Mouse (Mus musculus) embryonic facial prominence, embryonic 12.5 days (tissue): ENCODE measurements around the gene Dock2. TPM values are rescaled to one million over a fixed set of nuclear protein-coding genes. Genes with fewer than 3 reads are reported as not detected.

Source experiments
- ATAC-seq: fragments of 200-750 bp; cut with Nextera tagmentation; 2 replicates; pipeline ENCODE4 v1.8.0; 2017; ENCODE audit not compliant: insufficient number of reproducible peaks, insufficient read depth, low FRiP score, low TSS enrichment
- H3K27ac ChIP-seq: fragments of 300-500 bp; sonication (generic); 2 replicates; pipeline ENCODE4 v1.5.1; 2016; ENCODE audit warnings: mild to moderate bottlenecking
- H3K27me3 ChIP-seq: fragments of 300-500 bp; sonication (generic); 2 replicates; pipeline ENCODE4 v1.6.1; 2016; ENCODE audit warnings: mild to moderate bottlenecking, moderate library complexity
- H3K36me3 ChIP-seq: fragments of 300-500 bp; sonication (generic); 2 replicates; pipeline ENCODE4 v1.6.1; 2016; ENCODE audit warnings: mild to moderate bottlenecking
- H3K4me1 ChIP-seq: fragments of 300-500 bp; sonication (generic); 2 replicates; pipeline ENCODE4 v1.6.1; 2016
- H3K4me2 ChIP-seq: fragments of 300-500 bp; sonication (generic); replicated peaks from 2 replicates; pipeline ENCODE4 v1.6.1; 2016; ENCODE audit warnings: mild to moderate bottlenecking, moderate library complexity
- H3K4me3 ChIP-seq: fragments of 300-500 bp; sonication (generic); 2 replicates; pipeline ENCODE4 v1.5.1; 2016; ENCODE audit warnings: mild to moderate bottlenecking
- H3K9ac ChIP-seq: fragments of 300-500 bp; sonication (generic); 2 replicates; pipeline ENCODE4 v1.6.1; 2016; ENCODE audit warnings: mild to moderate bottlenecking, moderate library complexity
- H3K9me3 ChIP-seq: fragments of 300-500 bp; sonication (generic); 2 replicates; pipeline ENCODE4 v1.6.1; 2016; ENCODE audit warnings: mild to moderate bottlenecking, moderate library complexity
- WGBS: fragments of 180-500 bp; shearing (Covaris S2); methylation state at CpG from one replicate; pipeline ENCODE4 v1.1.7; 2016; 5-methylcytosine and 5-hydroxymethylcytosine counted together
- polyA plus RNA-seq: library from polyadenylated mRNA; unstranded; fragments of >200 nt; fragmentation: Nextera tagmentation; extraction: Ambion mirVana; gene quantifications from 2 replicates; pipeline ENCODE4 v1.2.1, GENCODE M21; 2016

Gene Dock2
- polyA plus RNA-seq, 1 experiment from 2014 or later: 0.91 TPM

GRCm38 (mm10) chr11:34469792-34470191 is 313.9 kb downstream of the Dock2 start:
- Histone ChIP-seq H3K9ac (no peak overlapping the region), H3K4me2 (no peak overlapping the region), H3K27me3 (no peaks in the 10 kb centered on the region), H3K27ac (no peak overlapping the region), H3K9me3 (no peaks in the 10 kb centered on the region), H3K4me1 (no peaks in the 10 kb centered on the region), H3K4me3 (no peak overlapping the region), H3K36me3 (no peaks in the 10 kb centered on the region)
- no peak for ATAC-seq
- 75% methylated on average over 2 of the region's 2 CpGs for WGBS

GRCm38 (mm10) chr11:34468571-34468970 is 315.1 kb downstream of the Dock2 start:
- H3K27ac ChIP-seq: no peak overlapping the region
- 65% methylated on average over 3 of the region's 3 CpGs for WGBS
- no peak overlapping the region for H3K4me2 ChIP-seq
- H3K4me3 ChIP-seq: no peak overlapping the region
- no peaks in the 10 kb centered on the region for H3K4me1 ChIP-seq
- H3K27me3 ChIP-seq: no peaks in the 10 kb centered on the region
- no peaks in the 10 kb centered on the region for H3K9me3 ChIP-seq
- no peak overlapping the region for H3K9ac ChIP-seq
- H3K36me3 ChIP-seq: no peaks in the 10 kb centered on the region
- no peak for ATAC-seq

- Histone ChIP-seq H3K36me3 (no peaks in the 10 kb centered on the region), H3K4me1 (no peaks in the 10 kb centered on the region), H3K27me3 (no peaks in the 10 kb centered on the region), H3K9ac (no peak overlapping the region), H3K9me3 (no peaks in the 10 kb centered on the region), H3K4me2 (no peak overlapping the region), H3K27ac (no peak overlapping the region), H3K4me3 (no peak overlapping the region)
- 67% methylated on average over 1 of the region's 1 CpGs for WGBS
- no peak for ATAC-seq
Measured at GRCm38 (mm10) chr11:34467056-34467455, 316.6 kb downstream of the Dock2 start.

- H3K27me3 ChIP-seq: no peaks in the 10 kb centered on the region
- WGBS: 96% methylated on average over 4 of the region's 4 CpGs
- no peak overlapping the region for H3K9ac ChIP-seq
- H3K4me2 ChIP-seq: no peak overlapping the region
- ATAC-seq: no peak
- H3K4me1 ChIP-seq: no peaks in the 10 kb centered on the region
- H3K4me3 ChIP-seq: no peak overlapping the region
- H3K27ac ChIP-seq: no peak overlapping the region
- H3K36me3 ChIP-seq: no peaks in the 10 kb centered on the region
- no peaks in the 10 kb centered on the region for H3K9me3 ChIP-seq
Measured at GRCm38 (mm10) chr11:34449944-34450343, 333.7 kb downstream of the Dock2 start.

GRCm38 (mm10) chr11:34447891-34448290 is 335.8 kb downstream of the Dock2 start:
- Histone ChIP-seq H3K27me3 (no peaks in the 10 kb centered on the region), H3K9ac (no peak overlapping the region), H3K4me3 (no peak overlapping the region), H3K36me3 (no peaks in the 10 kb centered on the region), H3K4me2 (no peak overlapping the region), H3K4me1 (no peaks in the 10 kb centered on the region), H3K27ac (no peak overlapping the region), H3K9me3 (no peaks in the 10 kb centered on the region)
- ATAC-seq: no peak
- 43% methylated on average over 4 of the region's 4 CpGs for WGBS

GRCm38 (mm10) chr11:34438429-34438828 is 345.3 kb downstream of the Dock2 start:
- 64% methylated on average over 2 of the region's 2 CpGs for WGBS
- H3K4me3 ChIP-seq: no peak overlapping the region
- H3K36me3 ChIP-seq: no peaks in the 10 kb centered on the region
- H3K4me1 ChIP-seq: no peaks in the 10 kb centered on the region
- H3K27ac ChIP-seq: no peak overlapping the region
- H3K9me3 ChIP-seq: no peaks in the 10 kb centered on the region
- H3K27me3 ChIP-seq: no peaks in the 10 kb centered on the region
- no peak overlapping the region for H3K4me2 ChIP-seq
- H3K9ac ChIP-seq: no peak overlapping the region
- no peak for ATAC-seq

- Histone ChIP-seq H3K36me3 (no peaks in the 10 kb centered on the region), H3K9ac (no peak overlapping the region), H3K4me2 (no peak overlapping the region), H3K4me1 (no peaks in the 10 kb centered on the region), H3K9me3 (no peaks in the 10 kb centered on the region), H3K4me3 (no peak overlapping the region), H3K27me3 (no peaks in the 10 kb centered on the region), H3K27ac (no peak overlapping the region)
- ATAC-seq: no peak
- 63% methylated on average over 1 of the region's 1 CpGs for WGBS
Measured at GRCm38 (mm10) chr11:34437446-34437845, 346.2 kb downstream of the Dock2 start.

- Histone ChIP-seq H3K27ac (no peak overlapping the region), H3K4me3 (no peak overlapping the region), H3K36me3 (no peaks in the 10 kb centered on the region), H3K9me3 (no peaks in the 10 kb centered on the region), H3K27me3 (no peaks in the 10 kb centered on the region), H3K4me2 (no peak overlapping the region), H3K9ac (no peak overlapping the region), H3K4me1 (no peaks in the 10 kb centered on the region)
- ATAC-seq: no peak
- 92% methylated on average over 2 of the region's 2 CpGs for WGBS
Measured at GRCm38 (mm10) chr11:34431978-34432377, 351.7 kb downstream of the Dock2 start.

GRCm38 (mm10) chr11:34431371-34431770 is 352.3 kb downstream of the Dock2 start:
- Histone ChIP-seq H3K9ac (no peak overlapping the region), H3K36me3 (no peaks in the 10 kb centered on the region), H3K27ac (no peak overlapping the region), H3K27me3 (no peaks in the 10 kb centered on the region), H3K4me1 (no peaks in the 10 kb centered on the region), H3K9me3 (no peaks in the 10 kb centered on the region), H3K4me3 (no peak overlapping the region), H3K4me2 (no peak overlapping the region)
- no peak for ATAC-seq
- WGBS: 79% methylated on average over 5 of the region's 5 CpGs

GRCm38 (mm10) chr11:34430940-34431339 is 352.8 kb downstream of the Dock2 start:
- 77% methylated on average over 4 of the region's 4 CpGs for WGBS

GRCm38 (mm10) chr11:34427212-34427611 is 356.5 kb downstream of the Dock2 start:
- Histone ChIP-seq H3K9ac (no peak overlapping the region), H3K4me2 (no peak overlapping the region), H3K27ac (no peak overlapping the region), H3K9me3 (no peaks in the 10 kb centered on the region), H3K4me3 (no peak overlapping the region), H3K27me3 (peaks cover 8% of the 10 kb centered on the region; the same call in 1 of the 2 replicates), H3K36me3 (no peaks in the 10 kb centered on the region), H3K4me1 (no peaks in the 10 kb centered on the region)
- no peak for ATAC-seq
- 89% methylated on average over 5 of the region's 5 CpGs for WGBS

More at GRCm38 (mm10) chr11:34430940-34431339, 352.8 kb downstream of the Dock2 start:
- no peak overlapping the region for H3K9ac ChIP-seq
- no peak overlapping the region for H3K4me2 ChIP-seq
- no peak for ATAC-seq
- H3K27me3 ChIP-seq: no peaks in the 10 kb centered on the region
- H3K36me3 ChIP-seq: no peaks in the 10 kb centered on the region
- no peak overlapping the region for H3K27ac ChIP-seq
- H3K9me3 ChIP-seq: no peaks in the 10 kb centered on the region
- no peak overlapping the region for H3K4me3 ChIP-seq
- H3K4me1 ChIP-seq: no peaks in the 10 kb centered on the region

GRCm38 (mm10) chr11:34424546-34424945 is 359.1 kb downstream of the Dock2 start:
- no peak for ATAC-seq
- Histone ChIP-seq H3K36me3 (no peaks in the 10 kb centered on the region), H3K4me3 (no peak overlapping the region), H3K27me3 (peaks cover 8% of the 10 kb centered on the region; the same call in 1 of the 2 replicates), H3K9ac (no peak overlapping the region), H3K9me3 (no peaks in the 10 kb centered on the region), H3K4me1 (peaks cover 13% of the 10 kb centered on the region; the same call in 1 of the 2 replicates), H3K27ac (no peak overlapping the region), H3K4me2 (no peak overlapping the region)
- WGBS: 78% methylated on average over 1 of the region's 1 CpGs

GRCm38 (mm10) chr11:34421061-34421460 is 362.6 kb downstream of the Dock2 start:
- Histone ChIP-seq H3K4me3 (no peak overlapping the region), H3K9ac (no peak overlapping the region), H3K4me1 (peaks cover 18% of the 10 kb centered on the region), H3K27ac (no peak overlapping the region), H3K9me3 (no peaks in the 10 kb centered on the region), H3K27me3 (peaks cover 16% of the 10 kb centered on the region; the same call in 1 of the 2 replicates), H3K4me2 (no peak overlapping the region), H3K36me3 (no peaks in the 10 kb centered on the region)
- peak; percentile 9; the same call in 1 of the 2 replicates for ATAC-seq
- WGBS: 43% methylated on average over 6 of the region's 6 CpGs
